Mouse (Mus musculus): ENCODE measurements at regions not wholly inside any gene's neighbourhood (a gene's known extent, or its start where the extent isn't known, plus 50 kb on each side); places are given as distances from the start of the nearest gene placed in this dataset.

GRCm38 (mm10) chr7:58584241-58584820, 71.6 kb upstream of the Atp10a start:
- TF ChIP-seq CTCF (IDR thresholded peaks at IDR 0.05) (peak; percentile 96), EP300 (IDR thresholded peaks at IDR 0.05) (no peak)
